Mouse (Mus musculus): Measurements from ENCODE around the gene Olfr395. TPM values are rescaled to one million over a fixed set of nuclear protein-coding genes. Genes with fewer than 3 reads are reported as not detected.
"Not testable (repeated sequence)": the region's sequence is repeated elsewhere in the genome, so short reads cannot be mapped to it uniquely, and the experiment has no call there.

Olfr395 gene
- not detected in 2 replicates for polyA plus RNA-seq (2012; rRNA removed)

DNA sequence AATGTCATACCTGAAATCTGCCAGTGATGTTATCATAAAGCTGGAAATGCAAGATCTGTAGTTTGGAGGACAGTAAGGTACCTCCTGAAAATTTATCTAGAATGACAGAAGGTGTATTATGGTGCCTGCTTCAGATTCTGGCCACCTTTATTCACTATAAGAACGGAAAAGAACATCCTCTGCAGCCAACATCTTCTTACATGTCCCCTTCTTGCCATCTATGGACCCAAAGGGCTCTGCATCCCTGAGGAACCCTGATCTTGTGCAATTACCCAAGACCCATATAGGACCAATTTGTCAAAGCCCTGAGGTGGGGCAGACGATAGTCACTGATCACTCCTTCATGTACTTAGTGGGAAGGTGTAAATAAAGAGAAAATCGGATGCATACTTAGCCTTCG is at the start of gene Olfr395:
Gene Olfr395 (minus strand): TSS at position 101 of the 400 bp plus-strand sequence.
- not testable (repeated sequence) for DNase-seq (ENCODE audit: low read depth, low spot score)
- 69% methylated on average over 4 of the region's 4 CpGs for WGBS

DNA sequence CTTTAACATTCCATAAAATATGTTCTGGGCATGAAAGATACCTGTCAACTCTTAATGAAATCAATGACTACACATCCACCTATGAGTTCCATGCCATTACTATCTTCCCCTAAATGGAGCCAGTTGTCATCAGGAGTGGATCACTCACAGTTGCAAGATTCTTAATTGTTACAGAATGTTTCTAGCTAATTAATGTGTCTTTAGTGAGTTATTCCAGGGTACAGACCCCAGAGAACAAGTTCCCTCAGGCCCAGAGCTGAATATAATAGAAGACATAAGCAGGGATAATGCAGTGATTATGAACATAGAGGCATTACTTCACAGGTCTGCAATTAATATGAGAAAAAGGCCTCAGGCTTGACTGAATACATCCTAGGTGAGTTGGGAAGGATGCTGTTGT is 27.3 kb upstream of the Olfr395 start, which contains the start of gene Olfr23:
Gene Olfr23 (plus strand): TSS at position 301 of the 400 bp plus-strand sequence.
- no peak for DNase-seq (ENCODE audit: low read depth, low spot score)

DNA sequence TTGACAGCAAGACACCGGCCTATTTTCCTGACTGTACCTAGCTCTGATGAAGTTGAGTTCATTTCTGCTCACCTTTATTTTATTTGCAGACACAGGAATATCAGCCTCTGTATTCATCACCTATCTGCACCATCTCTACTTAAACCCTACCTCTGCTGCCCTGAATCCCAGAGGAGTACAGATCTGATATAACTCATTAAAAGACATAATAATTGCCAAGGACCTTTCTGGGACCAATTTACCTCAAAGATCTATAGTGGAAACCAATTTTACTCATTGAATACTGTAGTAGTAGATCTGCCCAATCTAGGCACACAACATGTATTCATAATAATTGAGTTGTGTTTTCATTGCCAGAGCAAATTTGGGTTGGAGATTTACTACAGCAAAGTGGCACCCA is 18.4 kb downstream of the Olfr395 start, which contains the start of gene Olfr394:
Gene Olfr394 (minus strand): TSS at position 101 of the 400 bp plus-strand sequence.
- WGBS = 88% methylated on average over 1 of the region's 1 CpGs
- no peak for DNase-seq (ENCODE audit: low read depth, low spot score)

Other genes with a start within 250 kb of the Olfr395 start
- gene Zfp735, start 220.5 kb downstream of the Olfr395 start, polyA plus RNA-seq (2012; rRNA removed) = not detected in 2 replicates
- gene Olfr389, start 128.6 kb downstream of the Olfr395 start, polyA plus RNA-seq (2012; rRNA removed) = not detected in 2 replicates
- gene Olfr390, start 126.3 kb downstream of the Olfr395 start, polyA plus RNA-seq (2012; rRNA removed) = not detected in 2 replicates
- gene Olfr391-ps, start 106.2 kb downstream of the Olfr395 start, polyA plus RNA-seq (2012; rRNA removed) = 0.04 TPM in 1 of 2 replicates, not detected in the other
- gene Olfr392, start 92.2 kb downstream of the Olfr395 start, polyA plus RNA-seq (2012; rRNA removed) = not detected in 2 replicates
- not detected in 2 replicates for gene Olfr393, start 57.8 kb downstream of the Olfr395 start, polyA plus RNA-seq (2012; rRNA removed)
- not detected in 2 replicates for gene Olfr394, start 18.5 kb downstream of the Olfr395 start, polyA plus RNA-seq (2012; rRNA removed)
- gene Olfr23, start 27.4 kb upstream of the Olfr395 start, polyA plus RNA-seq (2012; rRNA removed) = not detected in 2 replicates
- gene Olfr397, start 51.5 kb upstream of the Olfr395 start, polyA plus RNA-seq (2012; rRNA removed) = not detected in 2 replicates
- not detected in 2 replicates for gene Olfr398, start 81.1 kb upstream of the Olfr395 start, polyA plus RNA-seq (2012; rRNA removed)
- gene Olfr139, start 147.3 kb upstream of the Olfr395 start, polyA plus RNA-seq (2012; rRNA removed) = not detected in 2 replicates
- gene Olfr399, start 147.3 kb upstream of the Olfr395 start, polyA plus RNA-seq (2012; rRNA removed) = not detected in 2 replicates
- not detected in 2 replicates for gene Zfp616, start 160.7 kb upstream of the Olfr395 start, polyA plus RNA-seq (2012; rRNA removed)
- gene Olfr401, start 204.4 kb upstream of the Olfr395 start, polyA plus RNA-seq (2012; rRNA removed) = not detected in 2 replicates
- gene Olfr402, start 244.2 kb upstream of the Olfr395 start, polyA plus RNA-seq (2012; rRNA removed) = not detected in 2 replicates